Comparison of ENCODE assay signal across 9 mouse cellular contexts in the genomic region with DNA sequence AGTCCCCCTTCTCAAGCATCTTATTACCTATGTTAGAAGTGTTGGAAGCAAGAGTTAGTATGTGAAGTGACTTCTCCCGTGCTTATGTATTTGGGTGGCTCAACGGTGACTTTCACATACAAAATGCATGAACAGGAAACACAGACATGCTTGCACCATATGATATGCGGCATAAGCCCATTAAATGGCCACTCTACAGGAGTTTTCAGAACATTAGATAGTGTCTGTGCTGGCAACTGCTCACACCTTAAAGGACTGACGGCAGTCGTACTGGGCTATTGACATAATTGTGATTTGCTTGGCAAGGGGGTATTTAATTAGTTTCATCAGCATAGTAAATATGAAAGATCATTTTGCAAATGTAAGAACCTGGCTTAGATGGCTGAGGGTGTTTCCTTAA. TPM values are rescaled to one million over a fixed set of nuclear protein-coding genes. Genes with fewer than 3 reads are reported as not detected.
A peak's percentile ranks its signal among the peaks of the same experiment; 100 is the strongest.
DNase-seq lines count a peak whose midpoint lies in the region; ATAC-seq lines count a peak whose summit lies in the region.
"Had no signal": no experiment of that assay in that cellular context is flagged by ENCODE, and none has a peak within 500 bp of the region (broad histone marks: within the 10 kb centered on the region; RNA-seq: fewer than 3 reads in every experiment).

No protein-coding gene starts in this region.

- ATAC-seq in neural tube, embryonic 11.5 days (ENCODE audit: insufficient read depth, low FRiP score, low TSS enrichment): no peak
- ATAC-seq in heart, embryonic 16.5 days (replicated peaks; ENCODE audit: extremely low read depth, insufficient read depth, low FRiP score): no peak
- no peak for ATAC-seq in liver, embryonic 12.5 days

- no peak overlapping the region for H3K4me3 ChIP-seq in neural tube, embryonic 11.5 days (ENCODE audit: low read depth, low read length)
- H3K4me3 ChIP-seq in heart, embryonic 16.5 days (ENCODE audit: low read length): peak overlapping the region; percentile 67
- H3K4me3 ChIP-seq in liver, embryonic 12.5 days: no peak overlapping the region

- WGBS in neural tube, embryonic 11.5 days: 51% methylated on average over 5 of the region's 5 CpGs
- 46% methylated on average over 5 of the region's 5 CpGs for WGBS in heart, embryonic 16.5 days
- 47% methylated on average over 5 of the region's 5 CpGs for WGBS in liver, embryonic 12.5 days (ENCODE audit: insufficient replicate concordance)

- H3K27me3 ChIP-seq in neural tube, embryonic 11.5 days (ENCODE audit: control insufficient read depth, insufficient read depth, low read length): peaks cover 3% of the 10 kb centered on the region; the same call in 1 of the 2 replicates
- no peaks in the 10 kb centered on the region for H3K27me3 ChIP-seq in heart, embryonic 16.5 days (ENCODE audit: control insufficient read depth, insufficient read depth, low read length)
- peaks cover 55% of the 10 kb centered on the region for H3K27me3 ChIP-seq in liver, embryonic 12.5 days (replicated peaks)

- H3K4me2 ChIP-seq in neural tube, embryonic 11.5 days (ENCODE audit: low read depth): peak overlapping the region; percentile 84
- peak overlapping the region; percentile 75 for H3K4me2 ChIP-seq in heart, embryonic 16.5 days (ENCODE audit: low read depth, low read length)
- H3K4me2 ChIP-seq in liver, embryonic 12.5 days: peak overlapping the region; percentile 76; the same call in 1 of the 2 replicates

- H3K9me3 ChIP-seq in neural tube, embryonic 11.5 days (ENCODE audit: control insufficient read depth, low read length): no peaks in the 10 kb centered on the region
- no peaks in the 10 kb centered on the region for H3K9me3 ChIP-seq in heart, embryonic 16.5 days (replicated peaks; ENCODE audit: control insufficient read depth, low read length)
- no peaks in the 10 kb centered on the region for H3K9me3 ChIP-seq in liver, embryonic 12.5 days (replicated peaks)

- no peak overlapping the region for H3K9ac ChIP-seq in neural tube, embryonic 11.5 days (ENCODE audit: low read length)
- H3K9ac ChIP-seq in heart, embryonic 16.5 days (ENCODE audit: low read length): no peak overlapping the region; the same call in 1 of the 2 replicates
- no peak overlapping the region for H3K9ac ChIP-seq in liver, embryonic 12.5 days

- no peaks in the 10 kb centered on the region for H3K4me1 ChIP-seq in neural tube, embryonic 11.5 days (ENCODE audit: control insufficient read depth, insufficient read depth, low read length)
- peaks cover 26% of the 10 kb centered on the region for H3K4me1 ChIP-seq in heart, embryonic 16.5 days (ENCODE audit: control insufficient read depth, insufficient read depth, low read length)
- peaks cover 12% of the 10 kb centered on the region; the same call in 1 of the 2 replicates for H3K4me1 ChIP-seq in liver, embryonic 12.5 days

- H3K36me3 ChIP-seq in neural tube, embryonic 11.5 days (ENCODE audit: control insufficient read depth, insufficient read depth, low read length): no peaks in the 10 kb centered on the region
- no peaks in the 10 kb centered on the region for H3K36me3 ChIP-seq in heart, embryonic 16.5 days (ENCODE audit: control insufficient read depth, insufficient read depth)
- H3K36me3 ChIP-seq in liver, embryonic 12.5 days: no peaks in the 10 kb centered on the region

- DNase-seq in neural tube, embryonic 11.5 days (ENCODE audit: low spot score): no peak
- no peak for DNase-seq in neural tube, embryonic 10.5 days (ENCODE audit: extremely low spot score, low spot score)
- no peak for DNase-seq in frontal cortex, postnatal 10 days (ENCODE audit: low spot score in 2 of 2)
- DNase-seq in adrenal gland, postnatal 10 days: no peak
- DNase-seq in embryo, embryonic 10.5 days (ENCODE audit: low spot score): no peak
- DNase-seq: spleen, adult 18-20 months had no signal

- no peak overlapping the region for H3K27ac ChIP-seq in neural tube, embryonic 11.5 days (ENCODE audit: low read depth, low read length)
- no peak overlapping the region for H3K27ac ChIP-seq in heart, embryonic 16.5 days (ENCODE audit: low read length)
- no peak overlapping the region for H3K27ac ChIP-seq in liver, embryonic 12.5 days

RNA-seq across cellular contexts. Expression of a gene that starts 0.7 kb away (rescaled TPM):
- 1.7 and 2.6 TPM in 2 replicates for polyA plus RNA-seq in neural tube, embryonic 11.5 days (2014; fragmentation: Nextera tagmentation; extraction: Ambion mirVana)
- polyA plus RNA-seq in heart, embryonic 16.5 days (2015; fragmentation: Nextera tagmentation; extraction: Ambion mirVana): 2.8 and 6.7 TPM in 2 replicates
- 1.4 and 1.6 TPM in 2 replicates for polyA plus RNA-seq in liver, embryonic 12.5 days (2016; fragmentation: Nextera tagmentation; extraction: Ambion mirVana)
- 100 to 1,000 TPM in 1 of 2 experiments, 10 to 100 TPM in 1; 99.5 to 108 TPM for total RNA-seq in adrenal gland, postnatal 10 days (2021)
- total RNA-seq: common myeloid progenitor, adult 5-6 weeks had no signal
